Mouse (Mus musculus): Measurements from ENCODE around the gene Sgpp1.
"Not testable (repeated sequence)": the region's sequence is repeated elsewhere in the genome, so short reads cannot be mapped to it uniquely, and the experiment has no call there.

Sgpp1 gene

GRCm38 (mm10) chr12:75698692-75699091 is 36.8 kb downstream of the Sgpp1 start:
- in situ Hi-C loops (cut with MboI; ENCODE audit: low sequenced_read_pairs): no loop called here

GRCm38 (mm10) chr12:75695845-75696244 is 39.7 kb downstream of the Sgpp1 start:
- in situ Hi-C loops (cut with MboI; ENCODE audit: low sequenced_read_pairs): not testable (repeated sequence)

- in situ Hi-C loops (cut with MboI; ENCODE audit: low sequenced_read_pairs): no loop called here
Observed at GRCm38 (mm10) chr12:75689003-75689402, 46.5 kb downstream of the Sgpp1 start.

GRCm38 (mm10) chr12:75687314-75687713 is 48.2 kb downstream of the Sgpp1 start:
- in situ Hi-C loops (cut with MboI; ENCODE audit: low sequenced_read_pairs): no loop called here

- in situ Hi-C loops (cut with MboI; ENCODE audit: low sequenced_read_pairs): not testable (repeated sequence)
Observed at GRCm38 (mm10) chr12:75684026-75684425, 51.5 kb downstream of the Sgpp1 start.

- in situ Hi-C loops (cut with MboI; ENCODE audit: low sequenced_read_pairs): no loop called here
Observed at GRCm38 (mm10) chr12:75683598-75683997, 51.9 kb downstream of the Sgpp1 start.

GRCm38 (mm10) chr12:75682842-75683241 is 52.7 kb downstream of the Sgpp1 start:
- in situ Hi-C loops (cut with MboI; ENCODE audit: low sequenced_read_pairs): no loop called here

GRCm38 (mm10) chr12:75681101-75681500 is 54.4 kb downstream of the Sgpp1 start:
- in situ Hi-C loops (cut with MboI; ENCODE audit: low sequenced_read_pairs): no loop called here

GRCm38 (mm10) chr12:75678393-75678792 is 57.1 kb downstream of the Sgpp1 start:
- in situ Hi-C loops (cut with MboI; ENCODE audit: low sequenced_read_pairs): no loop called here

- in situ Hi-C loops (cut with MboI; ENCODE audit: low sequenced_read_pairs): no loop called here
Observed at GRCm38 (mm10) chr12:75672630-75673029, 62.9 kb downstream of the Sgpp1 start.

GRCm38 (mm10) chr12:75671759-75672315 is 63.7 kb downstream of the Sgpp1 start:
- in situ Hi-C loops (cut with MboI; ENCODE audit: low sequenced_read_pairs): no loop called here

- in situ Hi-C loops (cut with MboI; ENCODE audit: low sequenced_read_pairs): no loop called here
Observed at GRCm38 (mm10) chr12:75670611-75671010, 64.9 kb downstream of the Sgpp1 start.

- in situ Hi-C loops (cut with MboI; ENCODE audit: low sequenced_read_pairs): no loop called here
Observed at GRCm38 (mm10) chr12:75669258-75670106, 66.0 kb downstream of the Sgpp1 start, which contains the start of gene Wdr89. TSS of gene Wdr89 (minus strand) at chr12:75669537.

- in situ Hi-C loops (cut with MboI; ENCODE audit: low sequenced_read_pairs): no loop called here
Observed at GRCm38 (mm10) chr12:75668916-75669257, 66.6 kb downstream of the Sgpp1 start.

GRCm38 (mm10) chr12:75668221-75668620 is 67.3 kb downstream of the Sgpp1 start:
- in situ Hi-C loops (cut with MboI; ENCODE audit: low sequenced_read_pairs): no loop called here

- in situ Hi-C loops (cut with MboI; ENCODE audit: low sequenced_read_pairs): no loop called here
Observed at GRCm38 (mm10) chr12:75666939-75667338, 68.6 kb downstream of the Sgpp1 start.

- in situ Hi-C loops (cut with MboI; ENCODE audit: low sequenced_read_pairs): no loop called here
Observed at GRCm38 (mm10) chr12:75664516-75664810, 71.1 kb downstream of the Sgpp1 start.

Data from CH12F3 (cell line).